Mouse (Mus musculus): ENCODE results near the gene Sorcs2.

Gene Sorcs2

GRCm38 (mm10) chr5:36230301-36230780, 167.6 kb downstream of the Sorcs2 start:
- no peak for DNase-seq (ENCODE audit: low read depth, low spot score)

GRCm38 (mm10) chr5:36228405-36229370, 169.3 kb downstream of the Sorcs2 start:
- DNase-seq (ENCODE audit: low read depth, low spot score): no peak

- no peak for DNase-seq (ENCODE audit: low read depth, low spot score)
Observed at GRCm38 (mm10) chr5:36226296-36226695, 171.6 kb downstream of the Sorcs2 start.

- DNase-seq (ENCODE audit: low read depth, low spot score): no peak
Observed at GRCm38 (mm10) chr5:36225855-36226254, 172.1 kb downstream of the Sorcs2 start.

GRCm38 (mm10) chr5:36223787-36224186, 174.2 kb downstream of the Sorcs2 start:
- no peak for DNase-seq (ENCODE audit: low read depth, low spot score)

GRCm38 (mm10) chr5:36220626-36221025, 177.3 kb downstream of the Sorcs2 start:
- DNase-seq (ENCODE audit: low read depth, low spot score): no peak

- DNase-seq (ENCODE audit: low read depth, low spot score): no peak
Observed at GRCm38 (mm10) chr5:36220105-36220504, 177.8 kb downstream of the Sorcs2 start.

GRCm38 (mm10) chr5:36213310-36213709, 184.6 kb downstream of the Sorcs2 start:
- no peak for DNase-seq (ENCODE audit: low read depth, low spot score)

- no peak for DNase-seq (ENCODE audit: low read depth, low spot score)
Observed at GRCm38 (mm10) chr5:36208803-36209202, 189.1 kb downstream of the Sorcs2 start.

GRCm38 (mm10) chr5:36205397-36205796, 192.5 kb downstream of the Sorcs2 start:
- DNase-seq (ENCODE audit: low read depth, low spot score): no peak

GRCm38 (mm10) chr5:36203916-36204315, 194.0 kb downstream of the Sorcs2 start, which contains the start of gene Psapl1:
Gene Psapl1 (plus strand): TSS chr5:36204021.
- DNase-seq (ENCODE audit: low read depth, low spot score): no peak

- no peak for DNase-seq (ENCODE audit: low read depth, low spot score)
Observed at GRCm38 (mm10) chr5:36203421-36203820, 194.5 kb downstream of the Sorcs2 start.

- DNase-seq (ENCODE audit: low read depth, low spot score): no peak
Observed at GRCm38 (mm10) chr5:36202781-36203180, 195.2 kb downstream of the Sorcs2 start.

GRCm38 (mm10) chr5:36199519-36199918, 198.4 kb downstream of the Sorcs2 start:
- DNase-seq (ENCODE audit: low read depth, low spot score): no peak

GRCm38 (mm10) chr5:36195436-36195835, 202.5 kb downstream of the Sorcs2 start:
- no peak for DNase-seq (ENCODE audit: low read depth, low spot score)

- DNase-seq (ENCODE audit: low read depth, low spot score): no peak
Observed at GRCm38 (mm10) chr5:36194631-36195030, 203.3 kb downstream of the Sorcs2 start.

GRCm38 (mm10) chr5:36192677-36193076, 205.3 kb downstream of the Sorcs2 start:
- no peak for DNase-seq (ENCODE audit: low read depth, low spot score)

- no peak for DNase-seq (ENCODE audit: low read depth, low spot score)
Observed at GRCm38 (mm10) chr5:36191876-36192275, 206.1 kb downstream of the Sorcs2 start.

- DNase-seq (ENCODE audit: low read depth, low spot score): no peak
Observed at GRCm38 (mm10) chr5:36191285-36191684, 206.7 kb downstream of the Sorcs2 start.

- no peak for DNase-seq (ENCODE audit: low read depth, low spot score)
Observed at GRCm38 (mm10) chr5:36188310-36188709, 209.6 kb downstream of the Sorcs2 start.

GRCm38 (mm10) chr5:36186294-36187053, 211.5 kb downstream of the Sorcs2 start:
- no peak for DNase-seq (ENCODE audit: low read depth, low spot score)

- no peak for DNase-seq (ENCODE audit: low read depth, low spot score)
Observed at GRCm38 (mm10) chr5:36182326-36182725, 215.6 kb downstream of the Sorcs2 start.
